Mouse (Mus musculus) embryo, embryonic 10 days (tissue): ENCODE results near the gene 2310034G01Rik.

Experiments
- DNase-seq: peaks from one replicate; pipeline ENCODE4 v3.0.0-alpha.2; 2015; ENCODE audit warnings: low spot score

2310034G01Rik gene

DNA sequence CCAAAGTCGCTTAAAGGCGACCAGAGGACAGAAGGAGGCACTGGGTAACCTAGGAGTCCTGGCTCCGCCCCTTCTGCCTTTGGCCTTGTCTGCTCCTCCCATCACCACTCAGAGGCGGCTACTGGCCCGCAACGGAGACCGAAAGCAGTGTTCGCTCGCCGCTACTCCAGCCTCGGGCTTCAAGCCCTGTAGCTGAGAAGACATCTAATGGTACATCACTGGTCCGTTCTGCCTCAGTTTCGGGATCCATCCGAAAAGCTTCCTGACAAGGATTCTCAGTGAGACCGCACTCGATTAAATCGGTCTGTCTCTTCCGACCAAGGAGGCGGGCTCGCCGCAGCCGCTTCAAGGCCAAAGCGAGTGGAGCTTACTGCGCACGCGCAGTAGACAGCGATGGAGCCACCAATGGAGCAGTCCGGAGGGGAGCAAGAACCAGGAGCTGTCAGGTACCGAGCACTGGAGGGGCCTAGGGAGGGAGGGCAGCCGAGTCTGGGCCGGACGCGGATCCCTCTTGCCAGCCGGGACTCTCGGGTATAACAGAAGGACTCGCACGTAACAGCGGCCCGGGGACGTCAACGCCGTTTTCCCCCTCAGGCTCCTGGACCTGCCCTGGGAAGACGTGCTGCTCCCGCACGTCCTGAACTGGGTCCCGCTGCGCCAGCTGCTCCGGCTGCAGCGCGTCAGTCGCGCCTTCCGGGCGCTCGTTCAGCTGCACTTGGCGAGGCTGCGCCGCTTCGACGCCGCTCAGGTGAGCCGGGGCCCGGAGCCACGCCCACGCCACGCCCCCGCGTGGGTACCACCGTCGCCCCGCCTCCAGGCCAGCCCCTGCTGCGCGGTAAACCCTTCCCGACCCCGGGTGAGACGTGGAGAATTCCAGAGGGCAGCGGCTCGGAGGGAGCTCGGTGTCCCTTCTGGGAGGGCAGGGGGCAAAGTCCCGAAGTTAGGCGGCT, 21.7 kb downstream of the 2310034G01Rik start, which contains the start of gene Fbxl15:
Gene Fbxl15 (plus strand): TSS at position 104 of the 950 bp plus-strand sequence.
- DNase-seq, result peak; percentile 97

DNA sequence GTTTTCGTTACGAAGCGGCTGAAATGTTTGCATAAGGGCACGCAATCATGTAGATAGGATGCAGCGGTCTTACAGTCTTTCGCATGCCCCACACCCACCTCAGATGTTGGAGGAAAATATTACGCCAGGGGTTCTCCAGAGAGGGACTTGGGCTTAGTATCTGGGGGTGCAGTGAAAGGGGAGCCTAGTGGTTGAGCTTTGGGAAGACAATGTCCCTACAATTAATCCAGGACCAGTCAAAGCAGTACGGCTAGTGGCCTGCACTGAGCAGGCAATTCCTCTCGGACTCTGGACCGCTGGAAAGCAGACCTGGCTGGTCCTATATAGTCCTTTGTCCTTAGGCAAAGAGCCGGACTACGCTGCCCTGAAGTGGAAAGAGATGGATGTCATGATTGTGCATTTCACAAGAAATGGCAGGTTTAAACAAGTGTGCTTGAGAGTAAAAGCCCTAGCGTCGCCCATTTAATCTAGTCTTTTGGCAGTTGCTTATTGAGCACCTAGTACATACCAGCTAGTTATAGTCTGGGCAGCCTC, 22.5 kb downstream of the 2310034G01Rik start:
- DNase-seq, result no peak

DNA sequence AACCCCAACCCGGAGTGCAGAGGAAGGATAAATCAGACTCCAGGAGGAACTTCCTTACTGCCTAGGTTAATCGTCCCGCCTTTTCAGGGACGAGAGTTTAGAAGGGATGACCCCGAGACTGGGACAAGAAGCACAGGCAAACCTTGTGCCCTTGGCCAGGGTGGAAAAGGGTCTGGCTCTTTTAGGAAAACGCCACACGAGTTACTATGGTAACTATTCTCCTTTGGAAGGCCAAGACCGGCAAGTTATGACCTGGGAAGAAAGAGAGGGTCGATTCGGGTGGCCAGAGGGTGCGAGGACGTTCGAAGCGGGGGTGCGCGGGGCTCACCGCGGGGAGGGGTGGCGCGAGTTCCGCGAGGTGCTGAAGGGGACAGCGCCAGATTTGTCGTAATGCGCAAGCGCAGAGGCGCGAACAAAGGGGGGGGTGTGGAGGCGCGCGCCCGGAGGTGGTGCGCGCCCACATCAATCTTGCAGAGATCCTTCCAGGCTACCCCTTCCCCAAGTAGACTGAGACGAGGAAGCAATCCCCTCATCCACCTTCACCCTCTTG, 23.3 kb downstream of the 2310034G01Rik start, which contains the start of gene Psd:
Gene Psd (minus strand): TSS at position 401 of the 550 bp plus-strand sequence.
- peak; percentile 49 for DNase-seq

DNA sequence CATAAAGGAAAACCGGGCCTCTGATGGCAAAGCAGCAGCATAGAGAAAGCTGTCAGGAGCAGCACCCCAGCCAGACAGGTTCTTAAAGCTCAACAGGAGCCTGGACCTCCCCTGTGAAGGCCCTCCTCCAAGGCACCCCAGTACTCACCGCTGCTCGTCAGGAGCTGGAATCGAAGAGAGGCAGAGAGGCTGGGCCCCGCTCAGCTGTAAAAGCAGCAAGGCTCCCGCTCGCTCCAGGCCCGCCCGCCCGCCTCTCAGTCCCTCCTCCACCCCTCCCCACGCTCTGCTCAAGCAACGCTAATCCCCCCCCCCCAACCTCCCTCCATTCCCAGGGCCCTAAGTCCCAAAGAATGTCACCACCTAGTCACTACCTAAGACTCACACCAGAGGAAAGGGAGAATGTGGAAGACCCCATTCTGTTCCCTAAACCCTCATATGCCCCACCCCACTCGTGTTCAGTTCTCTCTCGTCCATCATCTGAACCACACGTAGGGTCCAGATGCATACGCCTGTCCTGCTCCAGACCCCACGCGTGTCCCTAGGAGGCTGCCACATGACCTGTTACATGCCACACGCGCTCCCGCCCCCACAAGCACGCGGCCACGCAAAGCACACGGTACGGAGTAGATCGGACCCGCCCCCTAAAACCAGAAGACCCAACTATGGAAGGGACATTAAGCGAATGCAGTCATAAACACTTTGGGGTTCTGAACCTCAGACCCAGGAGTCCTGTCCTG, 23.9 kb downstream of the 2310034G01Rik start:
- no peak for DNase-seq

DNA sequence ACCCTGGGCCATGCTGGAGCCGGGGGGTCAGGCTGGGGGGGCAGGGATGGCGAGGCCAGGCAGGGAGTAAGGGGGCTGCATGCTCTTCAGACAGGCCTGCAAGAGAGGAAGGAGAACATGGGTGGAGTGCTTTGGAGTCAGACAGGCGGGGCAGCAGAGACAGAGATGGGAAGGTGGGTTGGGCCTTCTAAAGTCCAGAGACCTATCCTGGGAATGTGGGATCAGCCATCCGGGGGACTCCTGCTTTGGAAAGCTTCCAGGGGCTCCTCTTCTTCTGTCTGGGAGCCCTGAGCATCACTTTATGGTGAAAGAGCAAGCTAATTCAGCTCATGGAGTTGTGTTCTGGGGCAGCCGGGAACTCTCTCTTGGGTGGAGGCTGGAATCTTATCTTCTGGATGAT, 25.2 kb downstream of the 2310034G01Rik start:
- DNase-seq, result no peak

DNA sequence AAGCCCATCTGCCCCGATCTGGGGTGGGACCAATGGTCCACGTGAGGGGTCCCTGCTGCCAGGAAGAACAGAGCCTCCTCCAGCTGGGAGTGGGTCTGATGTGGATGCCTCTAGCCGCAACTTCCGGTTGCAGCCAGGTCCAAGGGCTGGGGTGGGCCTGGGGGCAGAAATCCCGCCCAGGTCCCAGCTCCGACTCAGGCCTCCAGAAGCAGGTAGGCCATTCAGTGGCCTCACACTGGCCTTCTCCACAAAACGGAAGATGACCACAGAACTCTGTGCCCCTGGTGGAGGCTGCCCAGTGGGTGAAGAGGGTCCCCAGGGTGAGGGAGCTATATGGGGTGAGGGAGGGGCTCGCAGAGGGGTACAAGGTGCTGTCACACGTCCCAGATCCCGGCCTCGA, 25.7 kb downstream of the 2310034G01Rik start:
- DNase-seq, result no peak

DNA sequence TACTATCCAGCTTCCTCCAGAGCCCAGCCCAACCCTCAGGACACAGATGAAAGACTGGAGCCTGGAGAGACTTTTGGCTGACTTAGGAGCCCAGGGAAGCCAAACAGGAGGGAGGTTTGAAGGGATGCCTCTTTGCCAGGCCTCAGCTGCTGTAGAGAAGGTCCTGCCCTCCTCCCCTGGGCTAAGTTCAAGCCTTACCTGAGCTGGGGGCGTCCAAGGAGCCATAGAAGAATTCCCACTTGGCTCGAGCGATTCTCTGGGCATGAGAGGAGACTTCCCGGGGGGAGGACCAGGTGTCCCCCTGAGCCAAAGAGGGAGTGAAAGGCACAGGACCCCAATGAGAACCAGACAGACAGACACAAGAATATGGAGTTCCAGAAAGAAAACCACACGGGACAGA, 26.4 kb downstream of the 2310034G01Rik start:
- no peak for DNase-seq

DNA sequence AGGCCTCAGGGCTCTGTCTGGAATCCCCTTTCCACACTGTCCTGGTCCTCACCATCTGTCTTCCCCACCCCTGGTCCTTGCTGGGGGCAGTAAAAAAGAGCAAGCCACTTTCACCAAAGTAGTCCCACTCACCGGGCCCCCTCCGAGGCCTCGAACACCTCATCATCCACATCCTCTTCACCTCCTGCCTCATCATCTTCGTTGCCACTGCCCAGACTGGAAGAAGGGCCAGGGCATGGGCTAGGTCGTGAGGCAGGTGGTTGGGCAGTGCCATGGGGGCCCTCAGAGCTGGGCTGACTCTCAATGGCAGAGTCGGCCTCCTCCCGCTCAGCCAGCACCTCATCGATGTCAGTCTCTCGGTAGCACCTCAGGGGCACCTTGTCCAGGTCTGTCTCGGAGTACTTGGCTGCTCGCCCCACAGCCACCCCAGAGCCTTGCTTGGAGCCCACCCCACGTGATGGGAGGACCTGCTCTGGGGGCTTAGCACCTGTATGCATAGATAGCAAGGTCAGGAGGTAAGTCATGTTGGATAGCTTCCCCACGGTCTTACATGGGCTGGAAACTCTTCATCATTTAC, 27.0 kb downstream of the 2310034G01Rik start:
- DNase-seq, result no peak

DNA sequence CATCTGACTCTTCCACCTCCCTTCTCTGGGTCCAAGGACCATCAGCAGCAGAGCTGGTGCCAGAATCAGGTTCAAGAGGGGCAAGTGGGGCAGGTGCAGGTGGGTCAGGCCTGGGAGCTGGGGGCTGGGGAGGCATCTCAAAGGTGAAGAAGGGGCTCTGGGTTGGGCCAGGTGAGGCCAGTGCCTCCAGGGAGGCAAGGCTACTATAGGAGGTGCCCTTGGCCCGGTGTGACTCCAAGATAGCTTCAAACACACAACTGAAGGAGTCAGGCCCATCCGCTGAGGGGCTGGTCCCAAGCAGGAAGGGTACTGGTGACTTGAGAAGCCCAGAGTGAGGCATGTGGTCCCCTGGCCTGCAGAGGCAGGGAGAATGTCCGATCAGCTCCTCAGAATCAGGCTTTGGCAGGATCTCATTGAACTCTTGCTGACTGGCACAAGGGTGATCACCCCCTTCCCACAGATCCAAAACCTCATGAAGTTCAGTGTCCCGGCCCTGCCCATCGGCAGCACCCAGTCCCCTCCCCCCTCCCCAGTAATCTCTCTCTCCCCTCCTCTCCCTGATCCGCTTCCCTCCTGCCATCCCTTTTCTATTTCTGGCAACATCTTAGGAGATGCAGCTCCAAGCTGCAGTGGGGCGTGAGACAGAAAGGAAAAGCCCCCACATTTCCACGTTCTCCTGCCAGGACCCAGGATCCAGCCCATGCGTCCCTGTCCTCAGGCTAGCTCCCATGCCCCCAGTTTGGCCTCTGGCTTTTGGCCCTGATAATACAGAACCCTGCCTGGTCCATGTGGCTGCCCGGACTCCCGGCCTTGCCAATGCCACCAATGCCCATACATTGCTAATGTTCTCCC, 27.7 kb downstream of the 2310034G01Rik start:
- no peak for DNase-seq

DNA sequence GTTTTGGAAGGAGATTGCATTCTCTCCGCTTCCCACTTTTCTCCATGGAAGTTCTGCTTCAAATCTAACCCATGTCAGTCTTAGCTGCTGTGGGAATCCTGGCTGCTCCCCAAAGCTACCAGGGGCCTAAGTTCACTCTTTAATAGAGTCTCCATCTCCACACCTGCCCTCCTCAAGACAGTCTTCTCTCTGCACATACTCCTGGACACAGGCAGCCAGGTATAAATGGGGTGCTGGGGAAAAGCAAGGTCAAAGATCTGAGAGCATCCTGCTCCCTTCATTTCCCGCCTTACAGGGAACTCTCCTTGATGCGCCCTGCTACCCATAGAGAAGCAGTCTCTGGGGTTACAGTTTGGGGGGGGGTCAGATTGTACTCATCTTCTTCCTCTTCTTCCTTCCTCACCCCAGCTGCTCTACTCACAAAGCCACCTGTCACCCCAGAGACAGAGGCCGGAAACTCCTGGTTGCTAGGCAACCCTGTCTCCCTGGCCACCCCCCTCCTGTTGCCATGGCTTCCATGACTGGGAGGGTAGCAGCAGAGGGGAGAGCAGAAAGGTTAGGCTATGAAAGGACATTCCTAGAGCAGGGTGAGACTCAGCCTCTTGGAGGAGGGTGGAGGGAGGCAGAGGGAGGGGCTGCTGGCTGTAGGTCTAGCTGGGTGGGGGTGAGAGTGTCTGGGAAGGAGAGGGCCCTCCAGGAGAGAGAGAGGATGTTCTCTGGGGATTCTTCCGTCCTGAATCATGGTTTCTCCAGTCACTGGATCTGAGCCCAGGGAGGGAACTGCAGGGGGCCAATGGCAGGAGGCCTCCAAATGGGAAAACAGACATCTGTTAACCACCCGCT, 28.8 kb downstream of the 2310034G01Rik start:
- DNase-seq, result peak; percentile 72

DNA sequence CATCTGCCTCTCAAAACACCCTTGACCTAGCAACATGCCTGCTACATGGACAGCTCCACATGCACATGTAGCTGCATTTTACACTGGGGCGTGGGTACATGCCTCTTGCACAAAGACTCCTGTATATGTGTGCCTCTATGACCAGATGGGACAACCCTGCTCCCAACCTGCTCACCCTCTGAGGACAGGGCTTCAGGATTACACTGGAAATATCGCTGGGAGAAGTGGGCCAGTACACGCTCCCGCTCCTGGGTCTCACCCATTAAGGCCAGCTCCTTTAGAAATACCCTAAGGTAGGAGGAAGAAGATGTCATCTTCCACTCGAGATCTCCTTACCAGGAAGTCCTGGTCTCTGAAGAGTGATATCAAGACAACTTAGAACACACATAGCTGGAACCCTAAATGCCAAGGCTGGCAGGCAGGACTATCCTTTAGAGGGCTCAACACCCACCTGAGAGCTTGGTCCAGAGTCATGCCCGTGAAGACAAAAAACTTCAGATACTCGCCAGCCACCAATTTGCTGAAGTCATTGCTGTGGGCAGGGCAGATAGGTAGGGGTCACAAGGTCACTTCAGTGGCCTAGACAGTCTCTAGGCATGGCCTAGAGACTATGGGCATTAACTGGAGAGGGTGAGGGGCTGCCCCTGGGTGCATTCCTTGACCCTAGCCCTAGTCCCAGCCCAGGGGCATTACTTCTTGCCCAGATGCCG, 29.9 kb downstream of the 2310034G01Rik start:
- no peak for DNase-seq

DNA sequence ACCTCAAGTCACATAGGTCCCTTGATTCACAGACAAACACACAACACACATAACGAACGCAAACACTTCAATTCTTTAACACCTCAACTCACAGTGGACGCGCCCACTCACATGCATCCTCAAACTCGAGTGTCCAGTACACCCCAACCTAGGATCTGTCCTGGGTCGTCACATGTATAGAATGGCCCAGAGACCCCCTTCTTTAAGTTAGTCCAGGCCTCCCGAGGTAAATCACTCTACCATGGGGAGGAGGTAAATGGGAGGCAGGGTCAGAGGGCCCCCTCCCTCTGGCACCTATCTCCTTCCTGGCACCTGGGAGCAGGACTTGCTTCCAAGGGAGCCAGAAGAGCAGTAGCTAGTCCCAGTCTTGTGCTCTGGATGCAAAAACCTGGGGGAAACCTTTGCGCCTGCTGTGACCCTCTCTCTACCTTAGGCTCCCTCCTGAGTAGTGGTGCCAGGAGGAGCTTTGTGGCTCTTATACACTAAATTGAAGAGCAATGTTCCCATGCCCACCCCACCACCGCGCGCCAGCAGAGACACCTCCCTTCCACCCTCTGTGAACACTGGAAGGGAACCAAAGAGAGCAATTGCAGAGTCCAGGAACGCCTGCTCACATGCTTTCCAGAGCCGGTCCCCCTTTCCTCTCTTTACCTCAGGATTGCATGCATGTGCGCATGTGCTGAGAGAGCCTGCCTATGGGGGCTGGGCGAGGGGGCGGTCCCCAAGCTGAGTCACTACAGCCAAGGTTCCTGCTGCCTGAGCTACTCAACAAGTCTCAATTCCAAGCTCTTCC, 31.3 kb downstream of the 2310034G01Rik start:
- peak; percentile 70 for DNase-seq

DNA sequence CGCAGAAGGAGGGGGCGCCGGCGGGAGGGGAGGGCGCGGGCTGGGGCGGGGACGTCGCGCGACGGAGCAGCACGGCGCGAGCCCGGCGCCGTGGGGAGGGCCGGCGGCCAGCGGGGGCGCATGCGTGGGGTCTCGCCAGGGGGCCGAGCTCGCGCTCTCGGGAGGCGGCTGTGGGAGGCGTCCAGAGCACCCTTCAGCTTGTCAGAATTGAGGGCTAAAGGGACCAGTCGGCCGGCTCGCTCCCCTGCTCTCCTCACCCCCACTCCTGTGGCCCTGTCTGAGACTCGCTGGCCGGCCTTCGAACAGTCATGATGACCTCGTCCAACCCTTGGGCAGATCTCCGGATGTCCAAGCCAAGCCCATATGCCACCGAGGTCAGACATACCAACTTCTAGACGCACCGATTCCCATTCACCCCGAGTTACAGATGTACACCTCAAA, 32.1 kb downstream of the 2310034G01Rik start:
- DNase-seq, result no peak

DNA sequence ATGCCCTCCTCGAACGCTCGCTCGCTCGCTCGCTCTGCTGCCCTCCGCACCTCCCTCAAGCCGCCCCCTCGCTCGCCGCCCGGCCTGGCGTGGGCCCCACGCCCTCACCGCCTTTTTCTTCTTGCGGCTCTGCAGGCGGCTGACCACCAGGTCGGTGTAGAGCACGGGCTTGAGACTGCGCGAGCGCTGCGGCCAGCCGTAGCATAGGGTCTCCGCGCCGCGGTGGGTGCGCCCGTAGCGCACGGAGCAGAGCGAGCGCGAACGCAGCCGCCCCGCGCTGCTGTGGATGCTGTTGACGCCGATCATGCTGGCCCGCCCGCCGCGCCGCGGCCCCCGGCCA, 32.6 kb downstream of the 2310034G01Rik start:
- DNase-seq, result peak; percentile 12

DNA sequence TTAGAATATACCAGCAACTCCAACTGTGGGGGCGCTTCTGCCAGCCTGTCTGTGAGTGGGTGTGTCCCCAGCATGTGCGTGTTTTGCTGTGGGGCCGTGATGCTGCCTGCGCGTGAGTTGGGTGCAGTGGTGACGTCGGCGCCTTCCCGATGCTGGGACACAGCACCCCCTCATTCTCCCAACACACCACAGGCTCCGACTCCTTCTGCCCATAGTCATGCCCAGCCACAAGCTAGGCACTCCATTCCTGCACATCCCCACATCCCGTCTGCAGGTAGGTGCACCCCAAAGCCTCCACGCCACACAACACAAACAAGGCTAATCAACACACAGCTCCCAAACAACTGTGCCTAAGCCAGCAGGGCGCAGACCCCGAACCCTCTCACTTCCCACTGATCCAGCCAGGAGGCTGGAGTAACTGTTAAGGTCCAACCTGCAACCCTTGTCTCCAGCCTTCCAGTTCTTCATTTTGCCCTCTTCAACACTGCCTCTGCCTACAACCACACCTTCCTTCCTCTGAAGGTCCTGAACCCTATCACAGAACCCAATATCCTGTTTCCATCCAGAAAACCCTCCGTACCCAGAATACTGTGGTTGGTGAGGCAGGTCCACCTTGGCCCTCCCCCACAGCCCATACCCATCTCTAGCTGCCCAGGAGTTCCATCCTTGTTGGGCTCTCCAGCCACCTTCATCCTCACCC, 33.1 kb downstream of the 2310034G01Rik start:
- DNase-seq, result no peak

DNA sequence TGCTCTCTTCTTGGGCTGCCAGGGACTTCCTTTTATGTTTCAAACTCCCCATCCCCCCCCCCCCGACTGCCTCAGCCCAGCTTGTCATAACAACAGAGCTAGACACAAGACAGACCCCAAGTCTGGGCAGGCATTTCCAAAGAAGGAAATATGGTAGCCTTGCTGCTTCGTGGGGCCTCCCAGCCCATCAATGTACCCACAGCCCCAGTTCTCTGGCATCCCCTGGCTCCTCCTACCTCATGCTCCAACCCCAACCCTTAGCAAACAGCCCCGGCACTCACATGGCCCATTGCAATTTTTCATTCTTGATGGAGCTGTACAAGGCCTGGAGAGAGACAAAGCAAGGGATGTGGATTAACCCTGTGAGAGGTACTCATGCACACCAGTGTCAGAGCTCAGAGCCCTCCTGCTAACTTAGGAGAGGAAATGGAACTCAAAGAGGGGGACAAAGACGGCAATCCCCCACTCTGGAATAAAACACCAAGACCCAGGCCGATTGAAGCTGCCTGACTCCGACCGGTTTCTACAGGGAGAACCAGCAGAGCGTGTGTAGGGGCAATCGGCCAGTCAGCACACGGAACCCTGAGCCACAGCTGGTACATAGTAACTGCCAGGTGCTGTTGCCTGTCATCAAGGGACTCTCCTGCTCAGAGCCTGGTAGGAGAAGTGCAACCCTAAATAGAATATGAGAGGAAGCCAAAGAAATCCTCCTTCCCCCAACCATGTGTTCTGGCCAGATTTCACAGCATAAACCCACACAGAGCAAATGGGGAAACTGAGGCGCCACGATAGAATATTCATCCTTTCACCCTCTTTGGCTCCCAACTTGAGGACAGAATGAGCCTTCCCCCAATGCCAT, 34.1 kb downstream of the 2310034G01Rik start:
- DNase-seq, result no peak
